Mouse (Mus musculus) forebrain, postnatal 0 days (tissue): ENCODE data around the gene Olfr1367. TPM values are rescaled to one million over a fixed set of nuclear protein-coding genes. Genes with fewer than 3 reads are reported as not detected.

ENCODE experiments used
- ATAC-seq: fragments of 200-750 bp; cut with Nextera tagmentation; 2 replicates; pipeline ENCODE4 v1.8.0; 2017; ENCODE audit warnings: mild to moderate bottlenecking, moderate library complexity
- DNase-seq: peaks from one replicate; pipeline ENCODE4 v3.0.0-alpha.2; 2015
- H3K27ac ChIP-seq: fragments of 300-500 bp; sonication (generic); 2 replicates; pipeline ENCODE4 v1.5.1; 2014; ENCODE audit warnings: low read depth, mild to moderate bottlenecking, antibody characterized with exemption, low read length, moderate library complexity, mixed read lengths
- H3K27me3 ChIP-seq: fragments of 300-500 bp; sonication (generic); 2 replicates; pipeline ENCODE4 v1.6.1; 2014; ENCODE audit warnings: mild to moderate bottlenecking, low read length, mixed read lengths; ENCODE audit not compliant: insufficient read depth
- H3K36me3 ChIP-seq: fragments of 300-500 bp; sonication (generic); 2 replicates; pipeline ENCODE4 v1.6.1; 2014; ENCODE audit warnings: mild to moderate bottlenecking, moderate library complexity; ENCODE audit not compliant: insufficient read depth
- H3K4me1 ChIP-seq: fragments of 300-500 bp; sonication (generic); 2 replicates; pipeline ENCODE4 v1.6.1; 2014; ENCODE audit warnings: antibody characterized with exemption; ENCODE audit not compliant: insufficient read depth
- H3K4me2 ChIP-seq: fragments of 300-500 bp; sonication (generic); 2 replicates; pipeline ENCODE4 v1.6.1; 2014; ENCODE audit warnings: low read depth, mild to moderate bottlenecking, moderate library complexity
- H3K4me3 ChIP-seq: fragments of 300-500 bp; sonication (generic); 2 replicates; pipeline ENCODE4 v1.5.1; 2014; ENCODE audit warnings: low read depth, low read length, mixed read lengths
- H3K9ac ChIP-seq: fragments of 300-500 bp; sonication (generic); 2 replicates; pipeline ENCODE4 v1.6.1; 2014; ENCODE audit warnings: mild to moderate bottlenecking
- H3K9me3 ChIP-seq: fragments of 300-500 bp; sonication (generic); 2 replicates; pipeline ENCODE4 v1.6.1; 2016; ENCODE audit warnings: low read length
- CTCF ChIP-seq: sonication (generic); IDR thresholded peaks from 2 replicates; pipeline ENCODE4 v1.5.1; 2016; ENCODE audit warnings: antibody characterized with exemption, control low read depth, low read depth
- WGBS: fragments of 180-500 bp; shearing (Covaris S2); extraction: QIAGEN DNeasy Blood & Tissue Kit; methylation state at CpG from one replicate; pipeline ENCODE4 v1.1.7; 2014; 5-methylcytosine and 5-hydroxymethylcytosine counted together
- polyA plus RNA-seq: library from polyadenylated mRNA; unstranded; fragments of >200 nt; fragmentation: Nextera tagmentation; extraction: Ambion mirVana; gene quantifications from 2 replicates; pipeline ENCODE4 v1.2.1, GENCODE M21; 2015
- total RNA-seq: library from RNA; depleted of rRNA; stranded (reverse); fragments of >200 nt; gene quantifications from 2 replicates; pipeline ENCODE4 v1.2.3, GENCODE M21; 2014

Olfr1367 gene
- total and polyA plus RNA-seq, 2 experiments from 2014 or later: not detected

DNA sequence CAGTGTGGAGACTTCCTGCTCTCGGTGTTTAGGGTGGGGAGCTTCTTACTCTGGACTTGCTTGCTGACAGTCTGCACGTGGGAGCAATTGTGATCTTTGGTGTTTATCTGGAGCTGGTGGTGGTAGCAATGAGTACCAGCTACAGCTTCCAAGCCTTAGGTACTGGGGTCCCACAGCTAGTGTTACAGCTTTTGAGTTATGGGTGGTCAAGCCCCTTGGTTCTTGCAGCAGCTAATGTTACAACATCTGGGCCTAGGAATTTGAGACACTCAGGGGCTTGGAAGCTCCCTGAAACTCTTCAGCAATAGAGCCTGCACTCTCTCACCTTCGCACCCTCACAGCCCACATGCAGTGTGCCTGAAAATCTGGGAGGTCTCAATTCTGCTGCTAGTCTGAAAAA is 26.4 kb upstream of the Olfr1367 start:
- Histone ChIP-seq H3K27ac (no peak overlapping the region), H3K9me3 (no peaks in the 10 kb centered on the region), H3K4me2 (no peak overlapping the region), H3K36me3 (no peaks in the 10 kb centered on the region), H3K9ac (no peak overlapping the region), H3K4me3 (no peak overlapping the region), H3K27me3 (no peaks in the 10 kb centered on the region), H3K4me1 (no peaks in the 10 kb centered on the region)
- DNase-seq (no peak), ATAC-seq (no peak)
- no peak for TF ChIP-seq CTCF
- 83% methylated on average over 3 of the region's 3 CpGs for WGBS

DNA sequence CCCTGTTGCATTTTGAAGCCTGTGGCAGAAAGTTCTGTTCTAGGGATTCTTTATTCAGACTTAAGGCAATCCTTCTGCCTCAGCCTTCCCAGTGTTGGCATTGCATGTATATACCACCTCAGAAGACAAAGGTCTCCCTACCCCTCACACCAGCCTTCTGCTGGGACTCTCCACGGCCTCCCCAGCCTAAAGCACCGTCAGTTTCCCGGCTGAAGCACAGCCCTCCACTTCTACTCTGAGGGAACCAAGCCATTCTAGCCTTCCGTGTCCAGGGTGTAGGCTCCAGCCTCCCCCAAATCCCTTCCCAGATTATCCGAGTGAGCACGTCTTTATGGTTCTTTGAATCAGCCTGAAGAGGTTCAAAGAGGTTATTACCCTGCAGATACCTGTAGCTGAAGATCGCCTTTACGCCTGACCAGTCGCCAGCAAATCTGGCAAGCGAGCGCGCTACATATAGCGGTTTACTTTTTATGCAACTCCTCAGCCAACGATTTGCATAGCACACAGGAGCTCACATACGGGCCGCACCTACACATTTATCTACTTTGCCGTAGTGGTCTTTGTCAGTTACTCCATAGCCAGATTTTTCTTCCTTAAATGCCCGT is 24.7 kb upstream of the Olfr1367 start:
- H3K4me1 ChIP-seq: no peaks in the 10 kb centered on the region
- no peak for TF ChIP-seq CTCF
- no peaks in the 10 kb centered on the region for H3K27me3 ChIP-seq
- peak overlapping the region; percentile 45; the same call in 1 of the 2 replicates for H3K9ac ChIP-seq
- no peaks in the 10 kb centered on the region for H3K9me3 ChIP-seq
- H3K36me3 ChIP-seq: no peaks in the 10 kb centered on the region
- no peak for ATAC-seq
- peak overlapping the region; percentile 36 for H3K4me3 ChIP-seq
- H3K4me2 ChIP-seq: peak overlapping the region; percentile 49
- DNase-seq: peak; percentile 18
- WGBS: 4% methylated on average over 18 of the region's 18 CpGs
- no peak overlapping the region for H3K27ac ChIP-seq

- Histone ChIP-seq H3K4me1 (no peaks in the 10 kb centered on the region), H3K36me3 (no peaks in the 10 kb centered on the region), H3K9me3 (no peaks in the 10 kb centered on the region), H3K4me2 (peak overlapping the region; percentile 49), H3K4me3 (peak overlapping the region; percentile 36), H3K27ac (no peak overlapping the region), H3K27me3 (no peaks in the 10 kb centered on the region), H3K9ac (no peak overlapping the region)
- ATAC-seq (0 out of 2 replicates have a peak, but pooled peaks have one; percentile 53), DNase-seq (peak; percentile 72)
- WGBS: 9% methylated on average over 18 of the region's 18 CpGs
- no peak for TF ChIP-seq CTCF
These were observed 24.0 kb upstream of the Olfr1367 start for GRCm38 (mm10) chr13:21322509-21323375.

GRCm38 (mm10) chr13:21323405-21323804 is 23.3 kb upstream of the Olfr1367 start:
- DNase-seq (no peak), ATAC-seq (no peak)
- Histone ChIP-seq H3K9ac (no peak overlapping the region), H3K4me3 (0 out of 2 replicates have a peak overlapping the region, but pooled peaks have one; percentile 36), H3K4me2 (peak overlapping the region; percentile 49), H3K27me3 (no peaks in the 10 kb centered on the region), H3K9me3 (no peaks in the 10 kb centered on the region), H3K27ac (no peak overlapping the region), H3K4me1 (no peaks in the 10 kb centered on the region), H3K36me3 (no peaks in the 10 kb centered on the region)
- 62% methylated on average over 6 of the region's 6 CpGs for WGBS
- no peak for TF ChIP-seq CTCF

GRCm38 (mm10) chr13:21326191-21326590 is 20.5 kb upstream of the Olfr1367 start:
- no peaks in the 10 kb centered on the region for H3K36me3 ChIP-seq
- DNase-seq (no peak), ATAC-seq (peak; percentile 58)
- peak overlapping the region; percentile 59 for H3K4me2 ChIP-seq
- 7% methylated on average over 4 of the region's 4 CpGs for whole genome bisulfite sequencing
- H3K9me3 ChIP-seq: no peaks in the 10 kb centered on the region
- H3K27ac ChIP-seq: no peak overlapping the region
- no peaks in the 10 kb centered on the region for H3K27me3 ChIP-seq
- H3K9ac ChIP-seq: no peak overlapping the region
- no peaks in the 10 kb centered on the region for H3K4me1 ChIP-seq
- TF ChIP-seq CTCF: peak; percentile 56
- peak overlapping the region; percentile 45 for H3K4me3 ChIP-seq

GRCm38 (mm10) chr13:21326657-21327211 is 20.0 kb upstream of the Olfr1367 start:
- Histone ChIP-seq H3K4me3 (peak overlapping the region; percentile 45), H3K4me2 (peak overlapping the region; percentile 59), H3K36me3 (no peaks in the 10 kb centered on the region), H3K27ac (no peak overlapping the region), H3K4me1 (no peaks in the 10 kb centered on the region), H3K9me3 (no peaks in the 10 kb centered on the region), H3K27me3 (no peaks in the 10 kb centered on the region), H3K9ac (peak overlapping the region; percentile 3; the same call in 1 of the 2 replicates)
- peak; percentile 83 for ATAC-seq
- peak; percentile 89 for TF ChIP-seq CTCF
- WGBS: under 1% methylated on average over 24 of the region's 24 CpGs
- peak; percentile 89 for DNase-seq
